Mouse (Mus musculus) c-Kit-negative CD71-positive TER-119-positive erythroid progenitor cells, embryonic 14.5 days (primary cell): ENCODE measurements around the gene Sar1a.
A peak's percentile ranks its signal among the peaks of the same experiment; 100 is the strongest.

ENCODE experiments used
- DNase-seq: peaks from one replicate; pipeline ENCODE4 v3.0.0-alpha.2; 2013; ENCODE audit warnings: low read depth, low spot score

Sar1a gene

DNA sequence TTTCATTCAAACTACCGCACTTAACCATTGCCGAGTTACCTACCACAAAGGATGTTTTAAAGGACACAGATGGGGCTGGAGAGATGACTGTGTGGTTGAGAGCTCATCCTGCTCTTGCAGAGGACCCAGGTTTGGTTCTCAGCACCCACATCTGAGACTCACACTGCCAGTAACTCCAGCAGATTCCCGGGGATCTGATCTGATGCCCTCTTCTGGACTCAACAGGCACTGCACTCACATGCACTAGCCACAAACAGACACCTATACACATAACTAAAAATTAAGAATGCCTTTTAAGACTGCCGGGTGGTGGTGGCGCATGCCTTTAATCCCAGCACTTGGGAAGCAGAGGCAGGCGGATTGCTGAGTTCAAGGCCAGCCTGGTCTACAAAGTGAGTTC, 50.1 kb downstream of the Sar1a start:
- DNase-seq = no peak

DNA sequence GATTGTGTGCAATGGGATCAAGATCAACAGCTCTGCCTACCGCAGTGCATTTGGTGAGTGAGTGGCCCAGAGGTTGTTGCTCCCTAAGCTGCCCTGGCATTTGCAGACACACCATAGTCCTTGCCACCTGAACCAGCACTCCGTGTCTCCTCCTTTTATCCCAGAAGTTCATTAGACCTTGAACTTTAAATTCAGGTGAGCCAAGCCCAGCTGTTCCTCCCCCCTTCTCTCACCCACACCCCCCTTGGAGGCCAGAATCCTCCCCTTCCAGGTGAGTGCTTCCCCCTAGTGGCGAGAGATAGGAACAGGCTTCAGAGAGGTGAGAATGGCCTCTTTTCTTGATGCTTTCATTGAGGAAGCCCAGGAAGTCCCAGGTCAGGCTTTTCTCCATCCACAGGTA, 54.3 kb downstream of the Sar1a start:
- DNase-seq = peak; percentile 11

DNA sequence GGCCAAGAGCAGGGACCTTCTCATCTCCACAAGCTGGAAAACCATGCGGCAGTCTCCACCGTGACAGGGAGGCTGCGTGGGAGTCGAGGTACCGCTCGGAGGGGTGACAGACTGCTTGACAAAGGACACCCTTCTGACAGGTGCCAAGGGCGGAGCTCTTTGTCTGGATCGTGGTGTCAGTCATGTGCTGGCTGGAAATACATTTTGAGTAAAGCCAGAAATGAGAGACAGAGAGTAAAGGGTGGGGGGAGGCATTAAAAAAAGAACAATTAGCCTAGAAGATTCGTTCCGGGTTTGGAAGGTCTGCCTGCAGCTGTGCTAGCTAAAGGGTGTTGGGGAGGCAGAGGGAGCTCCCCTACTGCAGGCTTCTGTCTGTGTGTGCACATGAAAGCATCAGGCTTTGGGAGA, 56.6 kb downstream of the Sar1a start:
- DNase-seq = no peak

DNA sequence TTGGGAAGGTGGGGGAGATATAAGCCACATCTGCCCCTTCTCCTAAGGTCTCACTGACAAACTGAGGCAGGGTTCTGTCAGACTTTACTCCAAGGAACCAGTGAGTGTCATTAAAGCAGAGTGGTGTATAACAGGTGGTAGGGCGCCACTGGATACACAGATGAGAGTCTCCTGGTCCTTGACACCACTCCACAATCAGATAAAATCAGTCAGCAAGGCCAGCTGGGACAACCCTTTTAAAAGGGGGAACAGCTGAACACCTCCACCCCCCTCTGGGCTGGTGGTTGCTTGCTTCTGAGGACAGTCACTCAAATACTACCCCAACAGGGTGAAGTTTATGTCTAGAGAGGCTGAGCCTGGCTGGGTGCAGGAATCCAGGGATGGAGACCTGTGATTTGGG, 57.4 kb downstream of the Sar1a start:
- DNase-seq = no peak

DNA sequence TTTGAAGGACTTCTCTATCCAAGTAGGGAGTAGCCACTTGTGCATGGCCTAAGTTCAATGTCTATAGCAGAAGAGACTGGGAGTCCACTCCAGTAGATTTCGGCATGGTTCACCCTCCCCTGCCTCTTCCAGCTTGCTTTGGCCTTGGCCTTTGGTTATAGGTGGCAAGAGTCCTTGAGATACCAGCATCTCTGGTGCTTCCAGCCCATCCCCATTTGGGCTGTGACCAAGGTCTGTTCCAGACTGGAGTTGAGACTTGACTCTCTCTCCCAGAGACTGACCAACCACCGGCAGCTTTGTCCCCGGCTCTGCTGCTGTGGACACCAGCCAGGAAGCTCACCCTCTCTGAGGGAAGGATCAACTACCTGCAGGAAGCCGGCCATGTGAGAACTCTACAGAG, 58.0 kb downstream of the Sar1a start:
- DNase-seq = no peak

DNA sequence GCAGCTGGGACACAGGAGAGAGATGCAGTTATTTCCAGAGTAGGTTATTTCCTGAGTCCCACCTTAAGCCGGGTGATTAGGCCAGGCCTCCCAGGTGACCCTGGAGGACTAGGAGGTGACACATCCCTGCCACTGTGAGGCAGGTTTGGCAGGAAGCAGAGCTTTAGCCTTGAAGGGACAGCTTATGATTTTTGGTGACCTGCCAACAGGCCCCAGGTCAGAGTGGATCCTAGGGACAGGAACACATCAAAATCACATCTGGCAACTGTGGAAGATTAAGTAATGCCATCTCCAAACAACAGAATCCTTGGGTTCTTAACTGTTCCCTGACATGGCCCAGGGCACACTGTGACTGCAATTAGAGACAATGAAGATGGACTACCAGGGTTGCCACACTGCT, 61.2 kb downstream of the Sar1a start:
- DNase-seq = no peak

DNA sequence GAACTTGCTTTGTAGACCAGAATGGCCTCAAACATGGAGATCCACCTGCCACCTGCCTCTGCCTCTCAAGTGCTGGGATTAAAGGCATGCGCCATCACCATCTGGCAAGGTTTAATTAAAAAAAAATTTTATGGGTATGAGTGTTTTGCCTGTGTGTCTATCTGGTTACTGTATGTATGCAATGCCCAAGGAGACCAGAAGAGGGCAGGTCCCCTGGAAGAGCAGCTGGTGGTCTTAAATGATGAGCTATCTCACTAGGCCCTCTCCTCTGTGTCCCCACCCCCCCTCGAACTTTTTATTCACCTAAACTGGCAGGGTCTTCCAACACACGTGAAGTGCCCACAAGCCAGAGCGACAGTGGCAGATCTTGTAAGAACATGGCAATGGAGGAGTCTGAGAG, 61.8 kb downstream of the Sar1a start:
- no peak for DNase-seq

DNA sequence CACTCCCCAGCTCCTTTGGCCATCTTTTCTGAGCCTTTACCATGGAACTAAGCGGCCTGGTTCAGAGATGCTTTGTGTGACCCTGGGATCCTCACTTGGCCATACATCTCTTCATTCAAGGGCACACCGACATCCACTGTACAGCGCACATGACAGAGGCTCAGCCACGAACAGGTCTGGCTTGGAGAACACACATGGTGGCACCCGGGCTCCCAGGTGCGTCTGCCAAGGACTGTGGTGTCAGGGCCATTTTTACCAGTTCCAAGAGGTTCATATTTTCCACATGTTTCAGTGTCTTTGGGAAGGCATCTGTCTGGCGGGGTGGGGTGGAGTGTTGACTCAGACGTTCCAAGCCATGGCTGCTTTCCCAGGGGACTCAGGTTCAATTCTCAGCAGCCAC, 62.2 kb downstream of the Sar1a start:
- no peak for DNase-seq
